Mouse (Mus musculus) C2C12 (cell line): ENCODE measurements around the gene Ston2.

Experiments
- CTCF ChIP-seq: IDR thresholded peaks from one replicate; pipeline ENCODE4 v1.5.1; 2011; ENCODE audit not compliant: control insufficient read depth, insufficient read depth, insufficient read length
- FOSL1 ChIP-seq: IDR thresholded peaks from one replicate; pipeline ENCODE4 v1.8.0; 2011; ENCODE audit warnings: mild to moderate bottlenecking, low read length; ENCODE audit not compliant: poor library complexity, insufficient read depth, severe bottlenecking
- MAX ChIP-seq: IDR thresholded peaks from one replicate; pipeline ENCODE4 v1.6.1; 2011; ENCODE audit warnings: mild to moderate bottlenecking, control low read depth
- MYOD1 ChIP-seq: IDR thresholded peaks from one replicate; pipeline ENCODE4 v1.6.1; 2011; ENCODE audit warnings: low read depth; ENCODE audit not compliant: control insufficient read depth, insufficient read length

DNA sequence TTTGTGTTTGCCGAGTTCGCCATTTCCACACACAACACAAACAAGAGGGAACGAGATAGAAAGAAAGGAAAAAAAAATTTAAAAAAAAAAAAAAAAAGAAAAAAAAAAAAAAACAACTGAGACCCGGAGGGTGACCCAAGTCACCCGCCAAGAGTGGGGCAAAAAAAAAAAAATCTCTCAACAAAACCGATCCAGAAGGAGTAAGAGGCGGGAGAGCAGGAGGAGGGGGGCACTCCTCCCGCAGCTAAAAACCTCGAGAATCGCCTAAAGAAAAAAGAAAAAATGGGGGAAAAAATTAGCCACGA, 198.7 kb downstream of the Ston2 start:
- TF ChIP-seq CTCF (no peak), MYOD1 (no peak), MAX (no peak), FOSL1 (no peak)
